ENCODE assay signal across 8 mouse cellular contexts in genomic region chr15:99333676-99334065, GRCm38 (mm10). TPM values are rescaled to one million over a fixed set of nuclear protein-coding genes. Genes with fewer than 3 reads are reported as not detected.
DNase-seq lines count a peak whose midpoint lies in the region; ATAC-seq and TF ChIP-seq lines count a peak whose summit lies in the region.

No protein-coding gene starts in this region.

- intact Hi-C loops in heart, postnatal 14 days (cut with DNase I): loop anchor here (2.0 kb wide), 1 partner anchor 35 kb away; no protein-coding TSS in a partner anchor

- no peak overlapping the region for H3K4me3 ChIP-seq in MEL (ENCODE audit: control insufficient read depth in 1 of 2, insufficient read depth in 1 of 2, low read depth in 2 of 2, low read length in 2 of 2)
- no peak overlapping the region for H3K4me3 ChIP-seq in embryonic facial prominence, embryonic 11.5 days (ENCODE audit: low read depth, low read length)
- H3K4me3 ChIP-seq in limb, embryonic 13.5 days: no peak overlapping the region

- H3K4me1 ChIP-seq in MEL (ENCODE audit: control insufficient read depth in 1 of 2, insufficient read depth in 2 of 2, low read length in 2 of 2): peaks cover 9 to 35% of the 10 kb centered on the region in 2 experiments
- H3K4me1 ChIP-seq in embryonic facial prominence, embryonic 11.5 days (ENCODE audit: control insufficient read depth, insufficient read depth, low read length): peaks cover 22% of the 10 kb centered on the region
- peaks cover 65% of the 10 kb centered on the region for H3K4me1 ChIP-seq in limb, embryonic 13.5 days

- H3K79me2 ChIP-seq in MEL (ENCODE audit: control insufficient read depth, insufficient read depth, low read length, poor library complexity): no peaks in the 10 kb centered on the region

- 69% methylated on average over 3 of the region's 3 CpGs for WGBS in embryonic facial prominence, embryonic 11.5 days
- 62% methylated on average over 3 of the region's 3 CpGs for WGBS in limb, embryonic 13.5 days

- no peaks in the 10 kb centered on the region for H3K9me3 ChIP-seq in MEL (replicated peaks; ENCODE audit: insufficient read depth, low read length)
- no peaks in the 10 kb centered on the region for H3K9me3 ChIP-seq in embryonic facial prominence, embryonic 11.5 days (replicated peaks; ENCODE audit: control insufficient read depth, low read length)
- H3K9me3 ChIP-seq in limb, embryonic 13.5 days: no peaks in the 10 kb centered on the region

- DNase-seq in MEL (ENCODE audit: low read depth, low spot score) (no peak), adipocyte (ENCODE audit: low spot score) (no peak)
- DNase-seq in embryonic facial prominence, embryonic 11.5 days (ENCODE audit: low spot score): no peak
- peak; percentile 60 to 72 for DNase-seq in heart, postnatal 14 days
- DNase-seq in ovary, postnatal 36 days (ENCODE audit: low spot score): no peak
- DNase-seq in urinary bladder, postnatal 14 days (ENCODE audit: low spot score): no peak
- DNase-seq in cerebellum, adult 18-20 months: no peak

- no peak for ATAC-seq in embryonic facial prominence, embryonic 11.5 days (replicated peaks; ENCODE audit: insufficient number of reproducible peaks, low FRiP score, low TSS enrichment, low read depth)
- ATAC-seq in limb, embryonic 13.5 days (ENCODE audit: low FRiP score, low read depth): peak; percentile 9; the same call in 1 of the 2 replicates

- H3K9ac ChIP-seq in MEL (ENCODE audit: control insufficient read depth, low read depth, low read length, poor library complexity, severe bottlenecking): no peak overlapping the region
- peak overlapping the region; percentile 30 for H3K9ac ChIP-seq in embryonic facial prominence, embryonic 11.5 days (replicated peaks; ENCODE audit: low read length)
- H3K9ac ChIP-seq in limb, embryonic 13.5 days: peak overlapping the region; percentile 55

- H3K27me3 ChIP-seq in MEL (ENCODE audit: control insufficient read depth in 1 of 2, insufficient read depth in 2 of 2, low read length in 2 of 2): no peaks in the 10 kb centered on the region; a peak in 1 of 4 replicates
- H3K27me3 ChIP-seq in embryonic facial prominence, embryonic 11.5 days (ENCODE audit: control insufficient read depth, insufficient read depth, low read length): no peaks in the 10 kb centered on the region
- no peaks in the 10 kb centered on the region for H3K27me3 ChIP-seq in limb, embryonic 13.5 days

- no peak overlapping the region for H3K4me2 ChIP-seq in embryonic facial prominence, embryonic 11.5 days (ENCODE audit: low read depth, low read length)
- H3K4me2 ChIP-seq in limb, embryonic 13.5 days (replicated peaks): peak overlapping the region; percentile 36

- H3K36me3 ChIP-seq in MEL (ENCODE audit: control insufficient read depth in 1 of 2, insufficient read depth in 2 of 2, low read length in 2 of 2): peaks cover 0 to 25% of the 10 kb centered on the region in 2 experiments; a peak in 2 of 4 replicates
- H3K36me3 ChIP-seq in embryonic facial prominence, embryonic 11.5 days (replicated peaks; ENCODE audit: control insufficient read depth, insufficient read depth, low read depth, low read length): no peaks in the 10 kb centered on the region
- peaks cover 41% of the 10 kb centered on the region for H3K36me3 ChIP-seq in limb, embryonic 13.5 days

- no peak for TF ChIP-seq POLR2A in MEL (IDR thresholded peaks at IDR 0.05; ENCODE audit: control insufficient read depth in 1 of 2, insufficient read depth in 1 of 2, low read depth in 1 of 2, low read length in 2 of 2, poor library complexity in 1 of 2)

- TF ChIP-seq EP300 in MEL (IDR thresholded peaks at IDR 0.05; ENCODE audit: low read depth in 1 of 2, low read length in 2 of 2): no peak

- H3K27ac ChIP-seq in MEL (ENCODE audit: control insufficient read depth, low read depth, low read length): peak overlapping the region; percentile 24; the same call in 1 of the 2 replicates
- peak overlapping the region; percentile 89 for H3K27ac ChIP-seq in embryonic facial prominence, embryonic 11.5 days (replicated peaks; ENCODE audit: low read depth, low read length)
- H3K27ac ChIP-seq in limb, embryonic 13.5 days: peak overlapping the region; percentile 98

- TF ChIP-seq CTCF in MEL (IDR thresholded peaks at IDR 0.05 in 2 of 3, conservative IDR thresholded peaks at IDR 0.05 in 1 of 3; ENCODE audit: control insufficient read depth in 1 of 3, insufficient read depth in 1 of 3, low read depth in 2 of 3, low read length in 3 of 3, poor library complexity in 1 of 3, severe bottlenecking in 1 of 3): no peak

- TF ChIP-seq RAD21 in MEL (IDR thresholded peaks at IDR 0.05; ENCODE audit: low read depth, low read length): no peak

TF ChIP-seq in MEL, 35 proteins besides CTCF, POLR2A, EP300 and RAD21:
- TF ChIP-seq RCOR1 (IDR thresholded peaks at IDR 0.05; ENCODE audit: low read depth, low read length) (no peak), ZNF384 (IDR thresholded peaks at IDR 0.05; ENCODE audit: low read depth, low read length) (no peak), MAX (IDR thresholded peaks at IDR 0.05; ENCODE audit: low read length) (no peak), KAT2A (conservative IDR thresholded peaks at IDR 0.05; ENCODE audit: low read depth, low read length) (no peak), MYB (IDR thresholded peaks at IDR 0.05; ENCODE audit: low read depth, low read length) (no peak), CHD2 (IDR thresholded peaks at IDR 0.05; ENCODE audit: low read length) (no peak), NELFE (IDR thresholded peaks at IDR 0.05; ENCODE audit: low read depth, low read length) (no peak), USF1 (IDR thresholded peaks at IDR 0.05; ENCODE audit: low read depth, low read length) (no peak)

RNA-seq across cellular contexts. Expression of gene Fmnl3, which starts 36.6 kb away (rescaled TPM):
- 0.04 and 0.10 TPM in 2 replicates for total RNA-seq in MEL (2012; rRNA removed)
- polyA plus RNA-seq in MEL (2012; ENCODE audit: insufficient read depth in 1 of 2, insufficient read length in 2 of 2, low read depth in 1 of 2, low replicate concordance in 2 of 2, missing spikeins in 1 of 2): under 1 TPM in 1 of 2 experiments, not detected in 1; 0.06 TPM
- 17.1 and 17.6 TPM in 2 replicates for polyA plus RNA-seq in embryonic facial prominence, embryonic 11.5 days (2014; fragmentation: Nextera tagmentation; extraction: Ambion mirVana)
- 10 to 100 TPM; 29.4 to 29.7 TPM for total RNA-seq in heart, postnatal 14 days (2021)
- 29.5 and 30.9 TPM in 2 replicates for polyA plus RNA-seq in limb, embryonic 13.5 days (2015; fragmentation: Nextera tagmentation; extraction: Ambion mirVana)

RNA-seq across cellular contexts. Expression of gene Fam186b, which starts 38.0 kb away (rescaled TPM):
- total RNA-seq in MEL (2012; rRNA removed): not detected in 2 replicates
- under 1 TPM in 1 of 2 experiments, not detected in 1; 0.11 TPM for polyA plus RNA-seq in MEL (2012; ENCODE audit: insufficient read depth in 1 of 2, insufficient read length in 2 of 2, low read depth in 1 of 2, low replicate concordance in 2 of 2, missing spikeins in 1 of 2)
- polyA plus RNA-seq in embryonic facial prominence, embryonic 11.5 days (2014; fragmentation: Nextera tagmentation; extraction: Ambion mirVana): 0.08 and 0.10 TPM in 2 replicates
- not detected for total RNA-seq in heart, postnatal 14 days (2021)
- polyA plus RNA-seq in limb, embryonic 13.5 days (2015; fragmentation: Nextera tagmentation; extraction: Ambion mirVana): 0.15 and 0.36 TPM in 2 replicates

RNA-seq across cellular contexts. Expression of gene Prpf40b, which starts 38.8 kb away (rescaled TPM):
- total RNA-seq in MEL (2012; rRNA removed): 21.6 and 24.7 TPM in 2 replicates
- polyA plus RNA-seq in MEL (2012; ENCODE audit: insufficient read depth in 1 of 2, insufficient read length in 2 of 2, low read depth in 1 of 2, low replicate concordance in 2 of 2, missing spikeins in 1 of 2): 10 to 100 TPM in 1 of 2 experiments, not detected in 1; 46.4 TPM
- polyA plus RNA-seq in embryonic facial prominence, embryonic 11.5 days (2014; fragmentation: Nextera tagmentation; extraction: Ambion mirVana): 42.0 and 44.1 TPM in 2 replicates
- total RNA-seq in heart, postnatal 14 days (2021): 10 to 100 TPM; 25.5 to 26.3 TPM
- polyA plus RNA-seq in limb, embryonic 13.5 days (2015; fragmentation: Nextera tagmentation; extraction: Ambion mirVana): 77.6 and 80.3 TPM in 2 replicates

RNA-seq across cellular contexts. Expression of gene Tmbim6, which starts 59.0 kb away (rescaled TPM):
- total RNA-seq in MEL (2012; rRNA removed): 216 and 243 TPM in 2 replicates
- polyA plus RNA-seq in MEL (2012; ENCODE audit: insufficient read depth in 1 of 2, insufficient read length in 2 of 2, low read depth in 1 of 2, low replicate concordance in 2 of 2, missing spikeins in 1 of 2): 100 to 1,000 TPM in 1 of 2 experiments, not detected in 1; 339 TPM
- polyA plus RNA-seq in embryonic facial prominence, embryonic 11.5 days (2014; fragmentation: Nextera tagmentation; extraction: Ambion mirVana): 225 and 228 TPM in 2 replicates
- 100 to 1,000 TPM; 216 to 219 TPM for total RNA-seq in heart, postnatal 14 days (2021)
- 287 and 298 TPM in 2 replicates for polyA plus RNA-seq in limb, embryonic 13.5 days (2015; fragmentation: Nextera tagmentation; extraction: Ambion mirVana)

Comparison
In these comparisons a context has a peak if more than half of its experiments do, and no peak if none do; other contexts are left out.
1. DNase-seq: peak in heart, postnatal 14 days (2 of 2); none in MEL (single experiment), embryonic facial prominence, embryonic 11.5 days (single experiment), ovary, postnatal 36 days (single experiment), urinary bladder, postnatal 14 days (single experiment), adipocyte (single experiment) and cerebellum, adult 18-20 months (0 of 2).
2. H3K27ac ChIP-seq: peak in every context shown above with its lines; median percentile 98 in limb, embryonic 13.5 days; 89 in embryonic facial prominence, embryonic 11.5 days; 24 in MEL.
3. RNA of gene Fmnl3, which starts 36.6 kb away (polyA plus RNA-seq): 29.5 to 30.9 TPM in limb, embryonic 13.5 days and 17.1 to 17.6 TPM in embryonic facial prominence, embryonic 11.5 days; 0.06 TPM in MEL; every median in the first group is over 10 times any median in the second.